Mouse (Mus musculus): ENCODE results near the gene Slf2.

The Slf2 gene

DNA sequence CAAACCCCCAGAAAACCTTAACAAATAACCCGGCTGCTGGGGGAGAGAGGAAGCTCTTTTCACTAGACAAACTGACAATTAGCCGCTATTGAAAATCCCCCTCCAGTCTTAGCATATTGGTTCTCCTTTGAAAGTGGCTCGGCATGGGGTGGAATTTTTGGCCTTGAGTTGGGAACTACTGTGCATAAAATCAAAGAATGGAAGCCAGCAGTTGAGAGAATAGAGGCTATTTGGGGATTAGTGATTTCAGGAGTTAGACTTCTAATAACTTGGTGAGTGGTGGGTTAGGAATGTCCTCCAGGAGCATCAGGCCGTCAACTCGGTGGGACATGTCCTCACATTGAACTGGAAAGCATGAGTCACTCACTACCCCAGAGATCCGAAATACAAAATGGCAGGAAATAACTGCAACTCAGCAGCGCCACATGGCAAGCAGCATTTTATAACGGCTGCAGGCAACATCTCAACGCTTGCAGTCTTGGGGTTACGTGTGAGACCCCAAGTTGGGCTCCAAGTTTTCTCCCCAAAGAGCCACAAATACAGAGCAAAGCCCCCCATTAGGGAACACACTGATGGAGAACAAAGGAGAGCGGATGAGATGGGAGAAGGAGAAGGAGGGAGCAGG lies 22.0 kb upstream of the Slf2 start:
- DNase-seq = no peak

DNA sequence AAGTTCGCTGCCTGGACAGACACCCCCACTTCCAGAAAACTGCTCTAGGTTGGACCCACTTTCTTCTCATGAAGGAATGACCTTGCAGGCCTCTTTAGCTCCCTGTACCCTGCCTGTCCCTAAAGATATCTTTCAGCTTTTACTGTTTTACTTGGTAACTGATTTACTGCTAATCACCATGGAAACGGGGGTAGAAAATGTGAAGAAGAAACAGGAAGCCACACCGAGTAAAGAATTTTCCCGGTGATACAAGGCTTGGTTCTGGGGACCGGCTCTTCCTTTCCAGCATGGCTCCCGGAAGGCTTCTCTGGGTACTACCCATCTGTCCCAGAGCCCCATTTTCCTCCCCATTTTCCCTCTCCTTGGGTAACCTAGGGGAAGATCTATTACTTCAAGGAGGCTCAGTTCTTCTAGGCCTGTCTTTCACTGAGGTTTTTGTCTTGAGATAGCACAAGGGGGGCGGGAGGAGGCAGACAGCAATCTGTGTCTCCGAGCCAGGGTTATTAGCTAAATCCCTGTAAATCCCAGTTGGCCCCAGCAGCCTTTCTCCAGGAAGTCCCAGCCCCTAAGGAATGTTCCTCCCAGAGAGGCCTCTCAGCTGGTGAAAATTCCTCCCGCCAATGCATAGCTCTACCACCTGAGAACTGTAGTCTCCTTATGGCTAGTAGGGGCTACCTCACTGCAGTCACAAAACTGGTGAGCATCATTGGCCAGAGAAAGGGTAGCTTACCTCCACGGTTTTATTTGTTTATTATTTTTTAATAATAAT lies 16.3 kb upstream of the Slf2 start:
- peak; percentile 14 to 50 for DNase-seq

DNA sequence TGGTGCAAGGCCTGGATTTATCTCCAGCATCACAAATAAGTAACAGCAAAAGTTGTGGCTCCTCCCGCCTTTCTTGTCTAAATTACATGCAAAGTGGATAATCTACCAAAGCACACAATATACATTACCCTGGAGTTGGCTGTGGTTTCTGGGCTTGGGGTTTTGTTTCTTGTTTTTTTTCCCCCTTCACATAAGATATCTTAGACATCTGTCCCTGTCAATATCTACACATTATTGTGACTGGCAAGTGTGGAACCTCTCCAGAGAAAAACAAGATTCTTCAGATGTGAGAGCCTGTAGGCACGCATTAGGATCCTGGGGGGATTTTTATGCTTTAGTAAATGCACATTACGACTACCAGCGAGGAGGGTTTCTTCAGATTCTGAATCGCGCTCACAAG lies 12.8 kb upstream of the Slf2 start:
- DNase-seq = no peak

DNA sequence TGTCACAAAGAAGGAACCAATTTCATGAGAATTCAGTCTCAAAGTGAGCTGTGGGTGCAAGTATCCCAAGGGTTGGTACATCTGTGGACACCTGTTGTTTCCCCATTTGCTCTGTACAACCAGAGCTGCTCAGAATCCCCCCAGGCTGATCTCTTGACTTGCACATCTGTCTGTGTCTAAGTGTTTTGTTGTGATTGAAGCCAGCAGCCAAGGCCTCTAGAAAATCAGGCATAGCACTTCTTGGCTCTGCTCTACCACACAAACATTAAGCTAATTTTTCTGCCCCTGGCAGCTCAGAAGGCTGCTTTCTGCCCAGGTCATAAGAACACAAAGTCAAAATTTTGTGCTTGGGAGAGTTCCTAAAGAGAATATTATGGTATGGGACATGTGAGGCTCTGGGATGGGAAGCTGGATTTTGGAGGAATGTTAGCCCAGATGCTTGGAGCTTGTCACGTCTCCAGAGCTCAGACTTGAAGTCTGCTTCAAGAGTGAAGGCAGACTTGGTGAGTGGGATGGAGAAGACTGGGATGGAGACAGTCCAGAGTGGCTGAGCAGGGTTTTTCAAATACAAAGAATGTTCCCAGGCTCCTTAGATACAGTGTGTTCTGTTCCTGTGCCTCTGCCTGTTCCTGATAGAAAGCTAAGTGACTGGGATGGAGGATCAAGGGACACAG lies 9.3 kb upstream of the Slf2 start:
- DNase-seq = no peak

DNA sequence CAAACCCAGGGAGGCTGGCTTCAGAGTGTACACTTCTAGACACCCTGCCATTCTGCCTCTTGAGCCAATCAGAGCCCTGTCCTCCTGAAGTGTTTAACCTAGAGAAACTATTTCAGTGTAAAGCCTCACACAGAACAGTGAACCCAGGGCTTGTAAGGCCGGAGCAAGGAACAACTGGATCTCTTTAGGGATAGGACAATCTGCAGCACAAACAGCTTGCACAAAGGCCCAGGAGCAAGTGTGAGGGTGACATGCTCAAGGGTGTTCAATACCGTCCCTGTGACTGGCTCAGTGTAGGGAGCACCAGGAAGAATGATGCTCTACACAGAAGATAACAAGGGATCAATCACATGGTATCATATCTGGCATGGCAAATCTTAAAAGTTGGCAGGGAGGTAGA lies 8.4 kb upstream of the Slf2 start:
- DNase-seq = no peak

DNA sequence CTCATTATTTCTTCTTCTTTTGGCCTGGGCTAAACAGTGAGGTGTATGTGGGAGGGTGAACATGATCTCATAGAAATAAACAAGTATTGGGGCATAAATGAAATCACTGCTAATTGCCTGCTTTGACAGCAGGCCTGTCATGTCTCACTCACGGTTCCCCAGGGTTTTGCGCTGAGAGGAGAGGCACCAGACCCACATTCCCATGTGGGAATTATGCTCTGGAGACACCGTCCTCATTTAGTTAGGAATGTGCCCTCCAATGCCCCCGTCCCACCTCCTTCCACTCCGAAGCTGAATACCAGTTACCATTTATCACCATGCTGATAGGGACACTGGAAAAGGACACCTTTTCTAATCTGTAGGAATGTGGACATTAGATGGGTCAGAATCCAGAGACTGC lies 6.3 kb upstream of the Slf2 start:
- DNase-seq = no peak

DNA sequence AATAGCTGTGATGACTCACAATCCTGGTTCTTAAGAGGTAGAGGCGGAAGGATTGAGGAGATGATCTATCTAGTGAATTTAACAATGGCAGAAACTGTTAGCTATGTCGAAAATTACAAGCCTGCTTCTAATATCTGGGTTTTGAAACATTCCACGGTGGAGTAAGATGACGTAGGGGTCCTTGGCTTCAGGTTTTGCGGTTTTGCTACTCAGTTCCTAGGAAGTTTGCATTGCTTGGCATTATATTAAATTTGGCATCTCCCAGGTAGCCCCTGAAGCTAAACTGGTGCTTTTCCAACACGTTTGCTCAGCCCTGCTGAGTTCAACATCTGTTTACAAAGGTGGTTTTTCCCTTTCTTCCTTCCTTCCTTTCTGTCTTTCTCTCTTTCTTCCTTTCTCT lies 4.2 kb upstream of the Slf2 start:
- DNase-seq = no peak

DNA sequence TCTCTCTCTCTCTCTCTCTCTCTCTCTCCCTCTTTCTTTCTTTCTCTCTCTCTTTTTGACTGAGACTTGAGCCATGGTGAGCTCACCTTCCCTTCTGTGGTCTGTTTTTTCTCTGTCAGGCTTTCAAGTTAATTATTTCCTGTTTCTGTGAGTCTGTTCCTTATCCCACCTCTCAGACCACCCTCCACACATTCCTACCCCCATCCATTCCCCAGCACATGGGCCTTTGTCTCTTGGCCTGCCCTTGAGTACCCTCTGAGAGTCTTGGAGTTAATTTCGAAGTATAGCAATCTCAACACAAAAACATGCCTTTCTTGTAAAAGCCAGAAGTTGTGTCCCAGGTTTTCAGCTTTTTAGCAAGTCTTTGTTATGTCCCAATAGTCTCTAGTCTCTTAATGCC lies 3.7 kb upstream of the Slf2 start:
- DNase-seq = no peak

DNA sequence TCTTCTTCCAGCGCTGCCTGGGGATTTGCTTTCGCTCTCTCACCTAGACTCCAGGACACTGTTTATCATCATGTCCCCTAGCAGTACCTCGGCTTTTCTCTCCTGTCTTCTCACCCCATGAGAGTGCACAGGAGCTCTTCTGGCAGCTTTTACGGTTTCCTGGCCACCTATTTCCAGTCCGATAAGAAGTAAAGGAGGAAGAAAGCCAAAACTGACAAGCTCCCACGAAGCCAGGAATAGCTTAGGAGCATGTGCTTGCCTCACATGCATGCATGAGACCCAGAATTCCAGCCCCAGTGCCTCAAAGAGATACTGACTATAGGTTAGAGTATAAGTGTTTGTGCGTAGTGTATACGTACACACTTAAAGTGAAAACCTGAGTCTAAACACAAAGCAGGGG lies 2.8 kb upstream of the Slf2 start:
- no peak for DNase-seq

DNA sequence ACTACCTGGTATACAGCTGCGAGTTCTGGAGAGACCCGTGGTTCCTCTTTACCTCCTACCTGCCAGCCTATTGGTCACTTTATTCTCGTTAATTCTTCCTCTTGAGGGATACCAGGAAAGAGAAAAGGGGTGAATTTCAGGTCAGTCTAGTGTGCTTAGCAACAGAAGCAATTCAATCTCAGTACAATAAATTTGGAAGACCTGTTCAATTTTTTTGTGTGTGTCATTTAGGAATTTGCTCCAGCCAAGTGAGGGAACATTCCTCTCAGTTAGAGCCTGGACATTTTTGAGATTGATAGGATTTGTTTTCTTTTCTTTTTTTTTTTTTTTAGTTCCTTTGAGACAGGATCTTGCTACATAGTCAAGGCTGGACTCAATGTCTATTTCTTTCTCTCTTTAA lies 1.7 kb upstream of the Slf2 start:
- no peak for DNase-seq

DNA sequence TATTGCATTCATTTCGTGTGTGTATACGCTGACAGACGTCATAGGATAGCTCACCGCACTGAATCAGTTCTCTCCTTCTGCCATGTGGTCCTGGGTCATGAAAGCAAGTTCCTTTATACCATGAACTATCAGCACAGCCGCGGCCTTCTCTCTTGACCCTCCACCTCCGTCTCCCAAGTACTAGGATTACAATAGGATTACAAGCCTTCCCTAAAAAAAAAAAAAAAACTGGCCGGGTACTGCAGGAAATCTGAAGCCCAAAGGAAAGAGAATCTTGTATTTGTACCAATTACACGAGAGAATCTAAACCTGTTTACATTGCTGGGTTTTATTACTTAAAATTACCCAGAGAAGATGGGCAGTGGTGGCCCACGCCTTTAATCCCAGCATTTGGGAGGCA lies 1.3 kb upstream of the Slf2 start:
- DNase-seq = no peak

DNA sequence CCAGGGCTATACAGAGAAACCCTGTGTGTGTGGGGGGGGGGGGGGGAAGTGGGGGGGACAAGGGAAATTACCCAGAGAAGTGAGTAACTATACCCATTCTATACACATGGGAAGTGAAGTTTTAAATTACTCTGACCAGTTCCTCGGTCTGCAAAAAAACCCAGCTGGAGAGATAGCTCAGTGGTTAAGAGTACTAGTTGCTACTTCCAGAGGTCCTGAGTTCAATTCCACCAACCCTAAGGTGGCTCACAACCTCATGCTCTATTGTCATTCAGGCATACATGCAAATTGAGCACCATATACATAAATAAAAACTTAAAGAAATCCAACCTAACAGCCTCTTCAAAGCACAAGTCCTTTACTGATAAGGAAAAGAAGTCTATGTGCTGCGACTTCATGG lies 829 bp upstream of the Slf2 start:
- no peak for DNase-seq

DNA sequence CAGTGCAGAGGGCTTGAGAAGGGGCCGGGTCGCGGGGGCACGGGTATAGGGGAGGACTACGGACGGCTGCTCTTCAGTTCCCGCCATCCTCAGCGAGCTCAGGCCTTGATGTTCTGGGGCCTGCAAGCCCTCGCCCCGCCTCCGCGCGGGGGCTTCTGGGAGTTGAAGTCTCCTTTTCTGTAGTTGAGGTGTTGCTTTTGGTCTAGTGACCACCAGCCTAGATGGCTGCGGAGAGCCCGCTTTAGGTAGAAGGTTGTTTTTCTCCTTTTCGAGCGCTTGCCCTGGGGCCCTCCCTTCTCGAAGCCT lies 456 bp downstream of the Slf2 start:
- peak; percentile 88 to 94 for DNase-seq

DNA sequence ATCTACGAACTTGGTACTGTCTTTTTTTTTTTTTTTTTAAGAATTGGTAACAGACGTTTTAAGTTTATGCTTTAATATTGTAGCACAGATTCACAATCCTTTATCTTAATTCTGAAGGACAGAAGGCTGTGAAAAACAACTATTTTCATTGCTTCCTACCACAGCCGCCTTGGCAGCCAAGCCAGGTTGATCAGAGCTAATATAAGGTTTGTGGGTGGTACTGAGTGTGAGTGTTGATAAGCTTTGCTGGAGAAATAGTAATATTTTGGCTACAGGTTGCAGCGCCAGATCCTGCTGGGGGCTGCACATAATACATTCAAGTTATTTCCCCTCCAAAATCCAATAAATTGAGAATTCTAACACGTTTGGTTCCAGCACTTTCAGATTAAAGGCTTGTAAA lies 1.1 kb downstream of the Slf2 start:
- no peak for DNase-seq

DNA sequence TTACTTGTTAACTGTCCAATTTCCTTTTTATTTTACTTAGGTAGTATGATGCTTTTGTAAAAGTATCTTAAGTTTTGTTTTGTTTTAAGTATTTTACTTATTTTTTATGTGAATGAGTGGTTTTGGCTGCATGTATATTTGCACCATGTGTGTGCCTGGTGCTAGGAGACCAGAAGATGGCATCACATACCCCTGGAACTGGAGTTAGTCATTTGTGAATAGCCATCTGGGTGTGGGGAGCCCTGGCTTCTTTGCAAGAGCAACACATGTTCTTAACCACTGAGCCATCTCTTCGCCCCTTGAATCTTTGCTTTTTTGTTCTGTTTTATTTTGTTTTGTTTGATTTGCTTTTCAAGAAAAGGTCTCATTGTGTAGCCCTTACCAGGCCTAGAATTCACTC lies 2.2 kb downstream of the Slf2 start:
- no peak for DNase-seq

DNA sequence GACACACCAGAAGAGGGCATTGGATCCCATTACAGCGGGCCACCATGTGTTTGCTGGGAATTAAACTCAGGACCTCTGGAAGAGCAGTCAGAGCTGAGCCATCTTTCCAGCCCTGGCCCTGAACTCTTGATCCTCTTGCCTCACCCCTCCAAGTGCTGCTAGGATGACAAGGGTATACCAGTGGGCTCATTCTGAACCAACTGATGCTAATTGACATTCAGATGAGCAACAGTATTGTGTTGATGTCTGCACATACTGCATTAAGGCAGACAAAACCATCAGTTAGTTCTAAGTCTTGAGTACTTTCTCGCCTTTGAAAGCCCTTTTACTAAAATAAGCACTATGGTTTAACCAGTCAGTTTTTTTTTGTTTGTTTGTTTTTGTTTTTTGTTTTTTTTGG lies 28.7 kb downstream of the Slf2 start:
- DNase-seq = no peak

DNA sequence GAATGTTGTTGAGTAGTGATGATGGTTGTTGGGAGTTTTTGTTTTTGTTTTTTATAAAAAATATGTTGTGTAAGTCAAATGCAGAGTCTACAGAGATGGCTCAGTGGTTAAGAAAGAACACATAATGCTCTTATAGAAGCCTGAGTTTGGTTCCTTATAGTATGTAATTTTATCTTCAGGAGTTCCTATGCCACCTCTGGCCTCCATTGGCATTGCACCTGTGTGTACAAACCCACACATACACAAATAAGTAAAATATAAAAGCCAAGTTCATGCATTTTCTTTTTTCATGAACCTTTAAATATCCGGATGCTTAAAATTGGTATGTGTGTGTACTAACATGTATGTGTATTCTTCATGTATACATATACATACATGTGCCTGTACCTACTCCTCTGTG lies 35.0 kb downstream of the Slf2 start:
- no peak for DNase-seq

DNA sequence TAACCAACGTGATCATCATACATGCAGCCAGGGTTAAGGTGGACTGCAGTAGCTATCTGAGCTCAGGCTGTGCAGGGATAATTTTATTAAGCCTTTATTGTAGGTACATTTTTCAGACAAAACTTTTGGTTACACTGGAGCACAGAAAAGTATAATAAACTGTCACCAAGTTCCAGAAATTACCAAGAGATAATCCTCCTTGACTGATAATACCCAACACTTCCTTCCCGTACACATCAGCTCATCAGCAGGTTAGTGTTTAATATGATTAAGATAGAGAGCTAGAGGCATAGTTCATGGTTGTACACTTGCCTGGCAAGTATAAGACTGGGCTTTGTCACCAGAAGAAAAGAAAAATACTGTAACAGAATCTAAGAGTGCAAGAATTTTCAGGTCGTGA lies 37.4 kb downstream of the Slf2 start:
- no peak for DNase-seq

DNA sequence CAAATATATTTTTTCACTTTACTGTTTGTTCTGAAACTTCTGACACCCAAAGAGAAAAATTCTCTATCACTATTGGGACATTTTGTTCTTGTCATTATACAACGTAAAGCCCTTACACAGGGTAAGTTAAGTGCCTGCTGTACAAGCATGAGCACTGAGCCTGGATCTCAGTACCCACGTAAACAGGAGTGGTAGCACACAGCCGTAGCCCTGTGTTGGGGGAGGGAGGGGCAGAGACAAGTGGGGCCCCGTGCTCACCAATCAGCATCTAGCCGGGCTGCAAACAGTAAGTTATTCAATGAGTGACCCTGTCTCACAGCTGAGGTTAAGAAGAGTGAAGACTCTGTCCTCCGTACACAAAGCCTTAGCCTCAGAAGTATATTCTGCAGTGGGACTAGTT lies 45.7 kb downstream of the Slf2 start:
- no peak for DNase-seq

DNA sequence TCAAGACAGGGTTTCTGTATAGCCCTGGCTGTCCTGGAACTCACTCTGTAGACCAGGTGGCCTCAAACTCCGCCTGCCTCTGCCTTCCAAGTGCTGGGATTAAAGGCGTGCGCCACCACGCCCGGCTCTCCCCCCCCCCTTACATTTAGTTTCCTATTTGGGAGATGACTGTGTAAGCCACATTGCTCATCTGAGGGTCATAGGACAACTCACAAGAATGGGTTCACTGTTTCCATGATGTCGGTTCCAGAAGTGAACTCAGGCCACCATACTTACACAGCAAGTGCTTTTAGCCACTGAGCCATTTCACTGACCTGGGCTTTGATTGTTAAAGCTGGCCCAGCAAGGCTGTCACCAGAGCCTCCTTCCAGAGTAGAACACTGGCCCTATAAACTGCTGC lies 46.2 kb downstream of the Slf2 start:
- DNase-seq = no peak

DNA sequence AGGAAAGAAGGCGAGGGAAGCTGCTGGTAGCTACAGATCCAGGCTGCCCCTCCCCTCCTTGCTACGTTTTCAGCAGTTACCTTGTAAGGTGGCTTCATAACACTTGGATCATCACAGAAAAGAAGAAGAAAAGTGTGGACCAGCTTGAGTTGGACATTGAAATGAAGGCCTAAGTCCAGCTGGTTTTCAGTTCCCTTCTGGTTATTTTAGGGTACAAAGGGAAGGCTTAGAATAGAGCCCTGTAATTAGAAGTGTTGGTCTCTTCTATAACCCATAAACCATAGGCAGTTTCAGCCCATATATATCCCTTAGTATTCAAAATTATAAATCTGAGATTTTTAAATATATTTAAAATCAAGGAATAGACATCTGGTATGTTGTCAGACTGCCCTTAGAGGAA lies 49.8 kb downstream of the Slf2 start:
- no peak for DNase-seq

DNA sequence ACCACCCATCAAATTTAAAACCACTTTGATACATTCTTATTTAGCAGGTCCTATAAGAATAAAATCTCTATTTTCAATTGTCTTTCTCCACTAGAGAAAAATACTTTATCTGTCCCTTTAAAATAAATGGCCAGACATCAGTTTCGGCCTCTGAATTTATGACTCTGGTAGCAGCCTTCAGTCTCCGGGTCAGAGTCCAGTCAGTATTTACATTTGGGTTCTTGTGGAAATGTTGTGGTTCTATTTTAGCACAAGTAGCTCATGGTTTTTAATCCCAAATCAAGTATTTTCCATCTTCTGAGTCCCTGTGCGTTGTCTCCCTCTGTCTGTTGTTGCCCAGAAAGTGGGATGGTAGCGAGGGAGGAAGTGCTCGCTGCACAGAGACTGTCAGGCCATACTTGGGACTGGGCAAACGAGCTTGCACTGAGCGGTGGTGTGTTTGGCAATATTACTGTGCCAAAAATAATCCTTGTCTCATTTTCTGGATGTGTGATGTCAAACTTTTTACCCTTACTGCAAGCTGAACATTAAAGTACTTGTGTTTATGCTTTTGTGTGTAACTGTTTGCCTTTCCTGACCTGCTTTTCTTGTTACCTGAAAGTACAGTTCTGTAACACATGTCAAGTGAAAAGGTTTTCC lies 51.6 kb downstream of the Slf2 start:
- DNase-seq = no peak

DNA sequence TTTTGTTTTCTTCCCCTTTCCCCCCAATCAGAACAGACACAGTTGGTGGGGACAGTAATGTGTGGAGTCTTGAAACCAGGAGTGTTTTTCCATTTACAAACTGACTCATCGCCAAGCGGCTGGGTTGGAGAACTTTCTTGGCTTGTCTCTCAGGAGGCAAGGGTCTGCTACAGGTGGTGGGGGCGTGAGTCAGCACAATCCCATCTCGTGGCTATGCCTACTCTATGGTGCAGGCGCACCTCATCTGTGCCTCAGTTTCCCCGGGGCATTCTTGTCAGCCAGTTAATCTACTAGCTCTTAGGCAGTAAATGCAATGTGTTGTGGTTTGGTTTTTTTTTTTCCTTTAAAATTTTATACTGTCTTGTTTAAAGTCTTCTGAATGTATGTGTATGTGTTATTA lies 52.4 kb downstream of the Slf2 start:
- peak in 1 of 2 experiments; percentile 63 for DNase-seq

DNA sequence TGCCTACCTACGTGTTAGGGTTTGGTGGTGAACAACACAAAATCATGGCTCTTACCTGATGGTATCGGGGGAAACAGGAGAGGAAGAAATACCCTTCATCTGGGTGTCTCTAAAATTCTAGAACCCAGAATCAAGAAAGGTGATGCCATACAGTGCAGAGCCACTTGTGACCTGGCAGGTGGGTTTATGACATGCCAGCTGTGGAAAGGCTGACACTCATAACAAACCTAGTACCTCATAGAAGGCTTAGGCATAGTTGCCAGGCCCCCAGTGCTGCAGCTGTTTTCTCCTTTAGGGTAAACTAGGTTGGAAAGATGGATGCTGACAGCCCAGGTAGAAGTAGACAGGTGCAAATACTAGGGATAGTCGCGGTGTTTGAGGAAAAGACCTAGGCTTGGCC lies 53.5 kb downstream of the Slf2 start:
- no peak for DNase-seq

Data from kidney, postnatal 25 days (tissue).